Mouse (Mus musculus) liver, adult 2 months (tissue): ENCODE measurements at regions not wholly inside any gene's neighbourhood (a gene's known extent, or its start where the extent isn't known, plus 50 kb on each side); places are given as distances from the start of the nearest gene placed in this dataset.

ENCODE experiments used
- CTCF ChIP-seq: fragments of 200-500 bp; IDR thresholded peaks from 2 replicates; pipeline ENCODE4 v1.5.1; 2011; ENCODE audit warnings: low read depth, low read length, control low read depth
- POLR2A ChIP-seq: fragments of 200-500 bp; IDR thresholded peaks from 2 replicates; pipeline ENCODE4 v1.6.1; 2011; ENCODE audit warnings: low read length, control low read depth; ENCODE audit not compliant: insufficient read depth; ENCODE audit errors: extremely low read depth

GRCm38 (mm10) chr15:96201273-96201672 is 86.0 kb upstream of the Arid2 start:
- TF ChIP-seq CTCF: no peak
- TF ChIP-seq POLR2A: no peak
